ENCODE assay signal across 11 mouse cellular contexts in genomic region chr10:66969081-66969480, GRCm38 (mm10).
"Had no signal": no experiment of that assay in that cellular context is flagged by ENCODE, and none has a peak within 500 bp of the region (broad histone marks: within the 10 kb centered on the region; RNA-seq: fewer than 3 reads in every experiment).

No protein-coding gene starts in this region.

- H3K27me3 ChIP-seq: liver, embryonic 13.5 days had no signal

- H3K9ac ChIP-seq: liver, embryonic 13.5 days had no signal

- H3K4me1 ChIP-seq: liver, embryonic 13.5 days had no signal

- DNase-seq: layer of hippocampus, postnatal 36 days; liver, embryonic 13.5 days; lung, adult 2 months; lung, postnatal 14 days; thymus, adult 18-20 months; thymus, postnatal 14 days; thymus, postnatal 4 days had no signal

- H3K4me3 ChIP-seq: left cerebral cortex, adult 2 months; liver, embryonic 13.5 days had no signal

- H3K36me3 ChIP-seq: liver, embryonic 13.5 days had no signal

- H3K9me3 ChIP-seq: liver, embryonic 13.5 days had no signal

- H3K4me2 ChIP-seq: liver, embryonic 13.5 days had no signal

- H3K27ac ChIP-seq: kidney, postnatal 0 days; left cerebral cortex, adult 2 months; liver, embryonic 13.5 days; macrophage; stomach, postnatal 0 days had no signal
